Mouse (Mus musculus) layer of hippocampus, adult 2 months (tissue): ENCODE results near the gene C1ql4. TPM values are rescaled to one million over a fixed set of nuclear protein-coding genes. Genes with fewer than 3 reads are reported as not detected.

Experiments
- DNase-seq, 2 experiments: peaks; one replicate each; pipeline ENCODE4 v3.0.0; 2022; ENCODE audit warnings: low spot score in 2 of 2
- H3K27ac ChIP-seq: fragments of 200-600 bp; 2 replicates; pipeline ENCODE4 v1.8.1; 2022
- H3K4me3 ChIP-seq: fragments of 200-600 bp; 2 replicates; pipeline ENCODE4 v1.8.1; 2022; ENCODE audit warnings: mild to moderate bottlenecking
- CTCF ChIP-seq: fragments of 200-600 bp; conservative IDR thresholded peaks from 2 replicates; pipeline ENCODE4 v1.8.1; 2022; ENCODE audit warnings: antibody characterized with exemption, mild to moderate bottlenecking, moderate library complexity
- long read RNA-seq, 2 experiments: library from polyadenylated mRNA; stranded (forward); transcript quantifications; one replicate each; pipeline ENCODE4 v2.0.0; 2021; ENCODE audit warnings: borderline mapping rate in 2 of 2
- total RNA-seq, 2 experiments: library from RNA; stranded (reverse); gene quantifications; 2 replicates each; pipeline ENCODE4 v1.2.3; 2021

C1ql4 gene
- not detected for total RNA-seq
- long read RNA-seq, experiment 1 = 0 reads
- long read RNA-seq, experiment 2 = 0 reads

DNA sequence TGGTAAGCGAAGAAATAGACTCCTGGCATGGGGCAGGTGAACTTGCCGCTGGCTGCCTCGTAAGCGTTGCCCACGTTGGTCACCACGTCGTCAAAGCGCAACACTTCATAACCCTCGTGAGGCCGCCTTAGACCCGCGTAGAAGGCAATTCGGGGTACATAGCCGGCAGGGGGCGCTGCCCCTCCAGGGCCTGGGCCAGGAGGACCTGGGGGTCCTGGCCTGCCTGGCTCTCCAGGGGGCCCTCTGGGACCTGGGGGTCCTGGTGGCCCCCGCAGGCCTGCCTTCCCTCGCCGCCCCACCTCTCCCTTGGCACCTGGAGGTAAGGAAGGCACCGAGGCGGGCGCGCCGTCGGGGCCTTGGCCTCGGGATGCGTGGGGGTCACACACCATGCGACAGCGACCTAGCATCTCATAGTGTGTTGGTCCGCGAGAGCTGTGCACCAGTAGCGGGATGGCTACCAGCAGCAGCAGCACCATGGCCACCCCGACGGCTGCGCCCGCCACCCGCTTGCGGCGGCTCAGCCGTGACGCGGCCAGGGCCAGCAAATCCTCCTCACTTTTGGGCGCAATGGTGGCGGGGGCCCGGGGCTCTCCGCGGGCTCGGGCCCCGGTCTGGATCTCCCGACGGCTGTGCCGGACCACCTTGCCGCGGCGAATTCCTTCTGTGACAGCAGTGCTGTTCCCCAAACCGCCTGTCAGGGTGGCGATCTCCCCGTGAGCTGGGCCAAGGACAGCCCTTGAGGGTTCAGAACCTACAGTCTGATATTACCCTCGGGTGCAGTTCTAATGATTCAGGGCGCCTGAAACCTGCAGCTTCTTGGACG, at the start of gene C1ql4:
Gene C1ql4 (minus strand): TSS at position 565 of the 823 bp plus-strand sequence.
- TF ChIP-seq CTCF = peak; percentile 67
- H3K4me3 ChIP-seq = 0 out of 2 replicates have a peak within 1 kb of the TSS, but pooled peaks have one; percentile 3
- H3K27ac ChIP-seq = no peak within 1 kb of the TSS
- no peak for DNase-seq

DNA sequence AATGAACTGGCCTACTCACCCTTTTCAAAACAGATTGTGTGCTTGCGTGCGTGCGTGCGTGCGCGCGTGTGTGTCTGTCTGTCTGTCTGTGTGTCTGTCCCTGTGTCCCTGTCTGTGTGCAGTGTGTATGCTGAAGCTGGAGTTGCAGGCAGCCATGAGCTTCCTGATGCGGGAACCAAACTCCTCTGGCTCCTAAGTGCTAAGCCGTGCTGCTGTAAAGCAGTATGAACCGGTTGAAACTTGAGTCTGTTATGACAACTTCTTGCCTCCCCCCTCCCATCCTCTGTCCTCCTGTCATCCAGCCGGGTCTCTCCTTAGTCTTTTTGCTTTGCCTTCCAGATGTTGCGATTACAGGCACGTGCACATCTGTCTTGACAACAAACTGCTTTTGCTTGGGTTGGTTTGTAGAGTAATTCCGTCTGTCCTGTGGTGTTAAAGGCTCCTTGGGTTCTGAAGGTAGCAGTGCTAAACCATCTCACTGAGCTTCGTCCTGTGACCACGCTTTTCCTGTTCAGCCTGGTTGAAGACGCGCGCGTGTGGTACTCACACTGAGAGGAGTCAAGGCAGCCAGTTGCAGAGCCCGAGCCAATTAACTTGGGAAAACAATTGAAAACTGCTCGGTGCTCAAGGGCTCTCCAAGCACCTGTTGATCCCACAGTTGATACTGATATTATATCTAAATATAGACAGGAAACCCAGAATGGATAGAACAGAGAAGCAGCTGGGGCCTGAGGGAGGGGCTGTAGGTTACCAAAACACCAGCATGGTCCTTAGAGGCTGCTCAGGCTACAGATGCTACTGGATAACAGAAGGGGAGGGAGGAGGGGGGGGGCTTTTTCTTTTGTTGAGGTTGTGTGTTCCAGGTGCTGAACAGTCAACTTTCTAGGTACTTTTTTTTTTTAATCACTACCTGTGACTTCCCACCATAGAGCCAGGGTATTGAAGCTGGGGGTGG, 42.6 kb upstream of the C1ql4 start:
- H3K4me3 ChIP-seq = no peak overlapping the region

DNA sequence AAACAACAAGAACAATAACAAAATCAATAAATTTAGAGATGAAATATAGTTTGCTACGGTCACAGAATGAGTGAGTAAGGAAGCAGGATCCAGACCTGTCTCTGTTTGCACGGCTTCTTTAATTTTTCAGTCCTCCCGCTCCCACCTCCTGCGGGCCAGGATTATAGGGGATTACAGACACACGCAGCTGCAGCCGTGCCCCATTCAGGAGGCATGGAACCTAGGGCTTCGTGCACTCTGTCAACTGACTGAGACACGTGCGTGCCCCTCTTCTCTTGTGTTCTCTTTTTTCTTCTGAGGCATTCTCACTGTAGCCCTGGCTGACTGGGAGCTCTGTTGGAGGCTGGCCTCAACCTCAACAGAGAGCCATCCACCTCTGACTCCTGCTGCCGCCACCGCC, 41.8 kb upstream of the C1ql4 start:
- Histone ChIP-seq H3K27ac (no peak overlapping the region), H3K4me3 (no peak overlapping the region)
- TF ChIP-seq CTCF = no peak
- DNase-seq = no peak

More for the DNA sequence above, 42.6 kb upstream of the C1ql4 start:
- no peak overlapping the region for H3K27ac ChIP-seq
- TF ChIP-seq CTCF = no peak
- DNase-seq = no peak

DNA sequence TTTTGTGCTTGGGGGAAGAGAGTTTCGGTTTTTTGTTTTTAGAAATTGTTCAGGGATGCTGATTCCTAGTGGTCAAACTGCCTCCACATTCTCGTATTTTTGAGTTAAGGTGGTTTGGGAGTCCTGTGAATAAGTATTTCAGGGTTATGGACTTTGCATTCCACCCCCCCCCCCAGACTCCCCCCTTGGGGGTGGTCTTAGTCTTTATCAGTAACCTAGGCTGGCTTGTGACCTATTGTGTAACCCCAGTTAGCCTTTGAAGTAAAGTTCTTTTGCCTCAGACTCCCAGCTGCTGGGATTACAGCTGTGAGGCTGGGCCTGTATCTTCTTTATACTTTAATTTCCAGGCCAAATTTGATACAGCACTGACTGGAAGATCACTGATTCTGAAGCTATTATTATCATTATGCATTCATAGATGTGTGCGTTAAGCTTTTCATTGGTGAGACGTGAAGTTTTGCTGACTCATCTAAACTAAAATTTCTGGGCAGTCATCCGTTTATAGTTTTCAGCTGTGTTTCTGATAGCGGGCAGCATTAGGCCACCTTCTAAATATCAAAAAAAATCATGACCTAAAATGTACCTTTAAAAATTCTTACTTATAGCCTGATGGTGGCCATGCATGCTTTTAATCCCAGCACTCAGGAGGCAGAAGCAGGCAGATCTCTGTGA, 40.4 kb upstream of the C1ql4 start:
- H3K27ac ChIP-seq = no peak overlapping the region
- TF ChIP-seq CTCF = no peak
- DNase-seq = no peak
- peak overlapping the region; percentile 78 for H3K4me3 ChIP-seq

DNA sequence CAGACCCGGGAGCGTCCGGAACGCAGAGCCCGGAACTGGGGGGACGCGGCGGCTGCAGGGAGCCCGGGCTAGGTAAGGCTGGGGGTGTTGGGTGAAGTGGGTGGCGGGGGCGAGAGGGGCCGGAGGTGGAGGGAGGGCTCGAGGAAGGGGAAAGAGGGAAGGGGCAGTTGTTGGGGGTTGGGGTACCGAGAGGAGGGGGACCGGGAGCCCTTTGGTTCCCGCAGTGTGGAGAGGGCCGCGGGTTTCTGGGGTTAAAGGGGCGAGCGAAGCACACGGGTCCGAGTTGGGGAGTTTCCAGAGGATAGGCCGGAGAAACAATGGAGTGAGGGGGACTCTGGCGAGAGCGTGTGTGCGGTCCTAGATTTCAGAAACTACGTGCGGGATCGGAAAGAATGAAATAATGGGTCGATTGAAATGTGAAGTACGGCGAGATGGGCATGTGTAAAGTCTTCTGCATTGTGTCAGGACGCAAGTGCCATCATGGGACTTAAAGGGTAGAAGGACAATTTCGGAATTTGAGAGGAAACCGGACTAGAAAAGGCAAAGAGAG, 39.3 kb upstream of the C1ql4 start:
- DNase-seq = peak in 1 of 2 experiments; percentile 3
- TF ChIP-seq CTCF = no peak
- Histone ChIP-seq H3K4me3 (peak overlapping the region; percentile 78), H3K27ac (peak overlapping the region; percentile 89)

DNA sequence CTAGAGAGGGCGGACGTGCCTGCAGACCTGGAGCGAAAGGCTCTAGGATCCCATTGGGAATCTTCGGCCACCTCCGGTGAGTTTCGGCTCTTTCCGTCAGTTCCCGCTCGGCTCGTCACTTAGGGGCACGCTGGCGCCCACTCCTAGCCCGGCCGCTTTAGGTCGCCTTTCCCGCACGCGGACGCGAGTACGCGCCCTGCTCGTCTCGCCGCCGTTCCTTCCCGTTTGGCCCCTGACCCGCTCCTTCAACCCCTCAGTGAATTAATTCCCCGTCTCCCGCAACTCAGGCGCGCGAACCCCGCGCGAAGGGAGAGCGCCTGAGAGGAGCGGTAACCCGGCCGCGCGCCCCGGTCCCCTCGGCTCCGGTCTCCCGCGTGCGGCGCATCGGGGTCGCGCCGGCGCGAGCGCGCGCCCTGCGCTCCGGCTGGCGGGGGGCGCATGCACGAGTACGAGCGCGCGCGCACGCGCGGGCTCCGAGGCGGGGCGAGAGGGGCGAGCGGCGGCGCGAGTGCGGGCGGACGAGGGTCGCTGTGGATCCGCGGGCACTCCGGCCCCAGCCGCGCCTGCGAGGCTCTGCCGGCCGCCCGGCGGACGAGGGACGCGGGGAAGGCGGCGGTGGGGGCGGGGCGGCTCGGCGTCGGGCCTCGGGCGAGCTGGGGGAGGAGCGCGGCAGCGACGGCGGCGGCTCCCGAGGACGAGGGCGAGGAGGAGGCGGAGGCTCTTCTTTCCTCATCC, 38.6 kb upstream of the C1ql4 start:
- Histone ChIP-seq H3K27ac (peak overlapping the region; percentile 89), H3K4me3 (peak overlapping the region; percentile 78)
- TF ChIP-seq CTCF = no peak; the same call in 1 of the 2 replicates
- DNase-seq = peak; percentile 84 to 88

DNA sequence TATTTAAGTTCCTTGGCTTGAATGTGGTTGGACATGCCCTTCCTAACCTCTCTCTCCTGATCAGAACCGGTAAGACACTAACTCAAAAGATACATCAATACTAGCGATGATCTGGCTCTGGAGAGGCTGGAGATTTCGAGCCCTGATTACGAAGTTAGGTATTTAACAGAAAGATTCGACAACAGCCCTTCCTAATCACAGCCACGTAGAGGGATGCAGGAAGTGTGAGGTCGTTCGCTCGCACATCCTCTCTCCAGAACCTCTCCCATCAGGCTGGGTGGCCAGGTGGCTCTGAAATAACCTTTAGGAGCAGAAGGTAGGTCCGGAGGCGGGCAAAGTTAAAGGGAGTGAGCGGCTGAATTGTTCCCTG, 38.1 kb upstream of the C1ql4 start, which contains the start of gene Spats2:
Gene Spats2 (plus strand): TSS at position 206 of the 370 bp plus-strand sequence.
- Histone ChIP-seq H3K27ac (peak within 1 kb of the TSS; percentile 89), H3K4me3 (peak within 1 kb of the TSS; percentile 78)
- TF ChIP-seq CTCF = no peak
- no peak for DNase-seq

DNA sequence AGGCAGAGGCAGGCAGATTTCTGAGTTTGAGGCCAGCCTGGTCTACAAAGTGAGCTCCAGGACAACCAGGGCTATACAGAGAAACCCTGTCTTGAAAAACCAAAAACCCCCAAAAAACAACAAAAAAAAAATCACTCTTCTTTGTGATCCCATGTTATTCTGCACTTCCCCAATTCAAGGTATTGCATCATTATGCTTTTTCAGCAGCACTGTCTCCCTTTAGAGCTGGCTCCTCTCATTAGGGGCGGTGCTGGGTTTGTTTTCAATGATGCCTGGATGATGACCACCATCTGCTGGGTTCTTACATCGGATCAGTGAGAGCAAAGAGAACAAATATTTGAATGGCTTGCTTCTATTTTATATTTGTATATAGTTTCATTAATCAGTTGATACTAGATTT, 35.0 kb upstream of the C1ql4 start:
- DNase-seq = no peak
- Histone ChIP-seq H3K27ac (no peak overlapping the region), H3K4me3 (no peak overlapping the region)
- TF ChIP-seq CTCF = no peak

DNA sequence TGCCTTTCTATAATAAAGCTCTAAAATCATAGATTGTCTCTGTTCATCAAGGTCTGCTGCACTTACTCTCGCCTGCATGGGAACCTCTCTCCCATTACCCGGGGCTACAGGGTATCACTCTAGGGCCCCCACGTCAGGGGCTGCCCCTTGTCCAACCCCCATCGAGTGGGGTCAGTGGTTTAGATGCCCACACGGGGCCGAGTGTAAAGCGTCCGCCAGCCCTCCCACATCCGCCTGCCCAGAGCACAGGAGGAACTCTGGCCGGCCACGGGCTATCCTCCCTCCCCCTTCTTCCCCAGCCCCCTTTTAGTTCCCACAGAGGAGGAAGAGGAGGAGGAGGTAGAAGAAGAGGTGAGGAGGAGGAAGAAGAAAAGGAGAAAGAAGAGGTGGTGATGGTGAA, 33.2 kb upstream of the C1ql4 start:
- no peak for TF ChIP-seq CTCF

DNA sequence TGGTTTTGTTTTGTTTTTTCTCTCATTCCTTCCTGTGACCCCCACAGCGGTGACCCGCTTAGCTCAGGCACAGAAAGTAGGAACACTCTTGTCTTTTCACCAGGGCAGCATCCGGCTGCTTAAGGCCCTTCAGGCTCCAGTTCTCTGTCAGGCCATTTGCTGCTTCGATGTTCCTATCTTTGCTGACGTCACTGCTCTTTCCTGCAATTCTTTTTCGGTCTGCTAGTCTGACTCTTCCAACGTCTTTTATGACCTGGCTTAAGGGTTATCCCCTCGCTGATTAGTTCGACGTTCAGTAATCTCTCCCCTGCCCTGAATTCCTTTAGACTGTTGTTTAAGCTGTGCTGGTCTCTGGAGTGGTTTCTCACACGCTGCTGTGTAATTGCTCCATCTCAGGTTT, 28.9 kb upstream of the C1ql4 start:
- no peak overlapping the region for H3K27ac ChIP-seq
- DNase-seq = no peak
- H3K4me3 ChIP-seq = no peak overlapping the region
- no peak for TF ChIP-seq CTCF

More for the DNA sequence above, 33.2 kb upstream of the C1ql4 start:
- Histone ChIP-seq H3K27ac (no peak overlapping the region), H3K4me3 (no peak overlapping the region)
- DNase-seq = no peak

DNA sequence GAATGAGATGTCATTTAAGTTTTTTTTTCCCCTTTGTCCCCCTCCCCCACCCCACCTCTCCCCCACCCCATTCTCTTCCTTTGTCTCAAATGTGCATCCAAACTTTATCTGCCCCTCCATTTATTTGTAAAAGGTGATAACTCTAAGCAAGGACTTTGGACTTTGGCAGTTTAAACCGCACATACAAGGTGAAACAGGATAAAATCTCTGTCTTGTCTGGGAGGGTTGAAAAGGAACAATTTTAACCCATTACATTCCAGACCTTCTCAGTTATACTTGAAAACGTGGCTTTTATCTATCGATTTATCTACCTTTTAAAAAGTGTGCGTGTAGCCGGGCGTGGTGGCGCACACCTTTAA, 27.4 kb upstream of the C1ql4 start:
- DNase-seq = no peak
- Histone ChIP-seq H3K4me3 (no peak overlapping the region), H3K27ac (no peak overlapping the region)
- TF ChIP-seq CTCF = no peak
